Mouse (Mus musculus) cortical plate, adult 2 months (tissue): Measurements from ENCODE around the gene Yif1a.

Experiments used
- CTCF ChIP-seq: fragments of 200-500 bp; IDR thresholded peaks from 2 replicates; pipeline ENCODE4 v1.5.1; 2011; ENCODE audit warnings: mild to moderate bottlenecking, control low read depth, low read length; ENCODE audit not compliant: insufficient read depth; ENCODE audit errors: extremely low read depth
- POLR2A ChIP-seq: fragments of 200-500 bp; IDR thresholded peaks from 2 replicates; pipeline ENCODE4 v1.6.1; 2011; ENCODE audit warnings: mild to moderate bottlenecking, low read length, control low read depth; ENCODE audit not compliant: insufficient read depth; ENCODE audit errors: extremely low read depth

DNA sequence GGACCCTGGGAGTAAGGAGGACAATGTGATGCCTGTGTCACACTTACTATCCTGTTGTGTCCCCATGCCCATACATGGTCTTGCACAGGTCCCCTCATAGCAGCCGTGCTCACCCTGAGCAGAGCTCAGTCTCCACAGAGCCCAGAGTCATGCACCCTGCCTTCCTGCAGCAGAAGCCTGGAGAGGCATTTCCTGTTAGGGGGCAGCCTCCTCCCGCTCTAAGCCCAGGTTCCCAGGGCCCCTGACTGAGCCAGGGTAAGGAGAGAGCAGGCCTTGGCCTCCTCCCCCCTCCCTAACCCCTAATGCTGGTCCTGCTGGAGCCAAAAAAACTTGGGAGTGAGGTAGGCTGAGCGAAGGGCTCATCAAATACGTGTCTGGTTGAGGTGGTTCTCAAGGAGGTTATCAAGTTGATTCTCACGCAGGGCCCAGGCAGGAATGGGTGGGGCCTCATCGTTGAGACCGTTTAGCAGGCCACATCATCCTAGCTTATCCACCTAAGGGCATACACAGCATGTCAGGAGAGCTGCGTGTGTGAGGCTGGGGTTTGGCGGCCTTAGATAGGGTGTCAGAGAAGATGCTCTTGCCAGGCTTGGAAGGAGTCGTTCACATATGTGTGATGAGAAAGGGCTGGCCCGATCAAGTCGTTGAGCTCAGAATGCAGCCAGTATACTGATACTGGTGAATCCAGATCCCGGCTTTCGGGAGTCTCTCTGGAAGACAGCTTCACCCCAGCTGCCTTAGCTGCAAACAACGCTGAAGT is 21.1 kb upstream of the Yif1a start:
- TF ChIP-seq POLR2A, result no peak
- TF ChIP-seq CTCF, result no peak
